In the genomic region with DNA sequence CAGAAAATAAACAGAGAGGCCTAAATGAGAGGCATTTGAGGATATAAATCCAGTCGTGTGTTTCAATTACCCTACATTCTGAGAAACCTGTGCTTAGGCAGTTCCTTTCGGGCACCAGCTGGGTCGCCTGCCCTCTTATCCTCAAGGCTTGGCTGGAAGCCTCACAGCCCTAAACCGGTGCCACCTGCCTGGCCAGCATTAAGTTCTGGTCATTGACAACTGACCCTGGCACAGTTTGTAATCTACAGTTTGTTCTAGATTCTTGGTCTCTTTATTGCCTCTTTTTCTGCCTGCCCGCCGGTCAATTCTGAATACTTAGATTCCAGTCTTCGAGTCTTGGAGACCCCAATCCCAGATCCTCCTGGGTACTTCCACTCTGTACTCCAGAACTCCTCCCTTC, we compare ENCODE assay signal across 7 mouse cellular contexts. TPM values are rescaled to one million over a fixed set of nuclear protein-coding genes. Genes with fewer than 3 reads are reported as not detected.
A peak's percentile ranks its signal among the peaks of the same experiment; 100 is the strongest.
DNase-seq lines count a peak whose midpoint lies in the region; ATAC-seq and TF ChIP-seq lines count a peak whose summit lies in the region.

No protein-coding gene starts in this region.

- H3ac ChIP-seq in myocyte (ENCODE audit: control insufficient read depth, insufficient read length) = peak overlapping the region; percentile 12

- peaks cover 7% of the 10 kb centered on the region for H3K79me2 ChIP-seq in myocyte (ENCODE audit: control insufficient read depth, insufficient read depth)

- H3K27ac ChIP-seq in forebrain, embryonic 15.5 days (replicated peaks) = 0 out of 2 replicates have a peak overlapping the region, but pooled peaks have one; percentile 72

- ATAC-seq in forebrain, embryonic 15.5 days (replicated peaks) = no peak

- no peak for TF ChIP-seq POLR2A in myocyte (IDR thresholded peaks at IDR 0.05; ENCODE audit: insufficient read length, low read depth)

- peak; percentile 13 for DNase-seq in thymus, postnatal 0 days (ENCODE audit: low spot score)
- no peak for DNase-seq in thymus, postnatal 10 days (ENCODE audit: low spot score in 2 of 2)
- DNase-seq in kidney, postnatal 10 days = peak; percentile 59
- DNase-seq in c-Kit-positive CD71-positive TER-119-positive erythroid progenitor cells, embryonic 14.5 days (ENCODE audit: low spot score) = no peak
- DNase-seq in B cell, adult 2 months = no peak

- H3K4me1 ChIP-seq in forebrain, embryonic 15.5 days = peaks cover 15% of the 10 kb centered on the region

- WGBS in forebrain, embryonic 15.5 days = 15% methylated on average over 7 of the region's 7 CpGs

- peak overlapping the region; percentile 77 for H3K4me3 ChIP-seq in forebrain, embryonic 15.5 days
- peak overlapping the region; percentile 75 for H3K4me3 ChIP-seq in myocyte

- H3K27me3 ChIP-seq in forebrain, embryonic 15.5 days = no peaks in the 10 kb centered on the region
- no peaks in the 10 kb centered on the region for H3K27me3 ChIP-seq in myocyte (ENCODE audit: control insufficient read depth, insufficient read depth, insufficient read length)

- no peaks in the 10 kb centered on the region for H3K9me3 ChIP-seq in forebrain, embryonic 15.5 days

- H3K4me2 ChIP-seq in forebrain, embryonic 15.5 days (replicated peaks) = peak overlapping the region; percentile 84
- peak overlapping the region; percentile 99 for H3K4me2 ChIP-seq in myocyte (ENCODE audit: low read depth)

- H3K36me3 ChIP-seq in forebrain, embryonic 15.5 days = no peaks in the 10 kb centered on the region
- H3K36me3 ChIP-seq in myocyte (ENCODE audit: control insufficient read depth, insufficient read depth) = no peaks in the 10 kb centered on the region

- peak overlapping the region; percentile 86 for H3K9ac ChIP-seq in forebrain, embryonic 15.5 days (replicated peaks)

TF ChIP-seq in myocyte, 11 proteins besides CTCF, POLR2A, EP300 and RAD21:
- TF ChIP-seq MYOD1 (IDR thresholded peaks at IDR 0.05; ENCODE audit: control insufficient read depth in 1 of 3, insufficient read length in 2 of 3, low read depth in 2 of 3) = peak in 1 of 3 experiments; percentile 17
- no peak for TF ChIP-seq TCF3 (IDR thresholded peaks at IDR 0.05; ENCODE audit: insufficient read length, low read depth)

RNA-seq across cellular contexts. Expression of gene Fpgs, which starts 10.7 kb away (rescaled TPM):
- 21.0 and 24.1 TPM in 2 replicates for polyA plus RNA-seq in thymus, postnatal 0 days (2015; fragmentation: Nextera tagmentation; extraction: Ambion mirVana)
- polyA plus RNA-seq in forebrain, embryonic 15.5 days (2015; fragmentation: Nextera tagmentation; extraction: Ambion mirVana) = 19.9 and 21.2 TPM in 2 replicates
- 20.7 TPM for polyA plus RNA-seq in myocyte (2012; fragmentation: generic; extraction: Trizol)

RNA-seq across cellular contexts. Expression of gene Cdk9, which starts 19.6 kb away (rescaled TPM):
- polyA plus RNA-seq in thymus, postnatal 0 days (2015; fragmentation: Nextera tagmentation; extraction: Ambion mirVana) = 125 and 146 TPM in 2 replicates
- polyA plus RNA-seq in forebrain, embryonic 15.5 days (2015; fragmentation: Nextera tagmentation; extraction: Ambion mirVana) = 88.0 and 98.2 TPM in 2 replicates
- polyA plus RNA-seq in myocyte (2012; fragmentation: generic; extraction: Trizol) = 76.6 TPM

RNA-seq across cellular contexts. Expression of gene Sh2d3c, which starts 27.6 kb away (rescaled TPM):
- 20.7 and 23.4 TPM in 2 replicates for polyA plus RNA-seq in thymus, postnatal 0 days (2015; fragmentation: Nextera tagmentation; extraction: Ambion mirVana)
- polyA plus RNA-seq in forebrain, embryonic 15.5 days (2015; fragmentation: Nextera tagmentation; extraction: Ambion mirVana) = 39.5 and 39.7 TPM in 2 replicates
- 0.52 TPM for polyA plus RNA-seq in myocyte (2012; fragmentation: generic; extraction: Trizol)

RNA-seq across cellular contexts. Expression of gene Eng, which starts 46.9 kb away (rescaled TPM):
- polyA plus RNA-seq in thymus, postnatal 0 days (2015; fragmentation: Nextera tagmentation; extraction: Ambion mirVana) = 25.9 and 28.5 TPM in 2 replicates
- polyA plus RNA-seq in forebrain, embryonic 15.5 days (2015; fragmentation: Nextera tagmentation; extraction: Ambion mirVana) = 23.4 and 25.1 TPM in 2 replicates
- polyA plus RNA-seq in myocyte (2012; fragmentation: generic; extraction: Trizol) = 1.6 TPM

RNA-seq across cellular contexts. Expression of gene 6330409D20Rik, which starts 47.5 kb away (rescaled TPM):
- polyA plus RNA-seq in thymus, postnatal 0 days (2015; fragmentation: Nextera tagmentation; extraction: Ambion mirVana) = 0.26 and 0.44 TPM in 2 replicates
- polyA plus RNA-seq in forebrain, embryonic 15.5 days (2015; fragmentation: Nextera tagmentation; extraction: Ambion mirVana) = 2.4 and 2.7 TPM in 2 replicates
- polyA plus RNA-seq in myocyte (2012; fragmentation: generic; extraction: Trizol) = not detected

Comparison
In these comparisons a context has a peak if more than half of its experiments do, and no peak if none do; other contexts are left out.
1. DNase-seq: peak in thymus, postnatal 0 days (single experiment) and kidney, postnatal 10 days (single experiment); none in thymus, postnatal 10 days (0 of 2), c-Kit-positive CD71-positive TER-119-positive erythroid progenitor cells, embryonic 14.5 days (single experiment) and B cell, adult 2 months (0 of 2).
2. RNA of gene Sh2d3c, which starts 27.6 kb away (polyA plus RNA-seq): 39.5 to 39.7 TPM in forebrain, embryonic 15.5 days and 20.7 to 23.4 TPM in thymus, postnatal 0 days; 0.52 TPM in myocyte (single experiment); every median in the first group is over 10 times any median in the second.